Mouse (Mus musculus) lung, adult 2 months (tissue): Measurements from ENCODE around the gene Ror2.

Source experiments
- CTCF ChIP-seq: fragments of 200-500 bp; IDR thresholded peaks from 2 replicates; pipeline ENCODE4 v1.5.1; 2011; ENCODE audit warnings: mild to moderate bottlenecking, low read length, control low read depth; ENCODE audit not compliant: insufficient read depth
- POLR2A ChIP-seq: fragments of 200-500 bp; IDR thresholded peaks from 2 replicates; pipeline ENCODE4 v1.6.1; 2011; ENCODE audit warnings: low read depth, mild to moderate bottlenecking, control low read depth, low read length, borderline replicate concordance; ENCODE audit errors: extremely low read depth

- TF ChIP-seq CTCF (no peak), POLR2A (no peak)
Observed at GRCm38 (mm10) chr13:53178594-53178993, 107.3 kb downstream of the Ror2 start.
